Mouse (Mus musculus): ENCODE results near the gene Adora1. TPM values are rescaled to one million over a fixed set of nuclear protein-coding genes. Genes with fewer than 3 reads are reported as not detected.

Adora1 gene
- polyA plus RNA-seq, 1 experiment = 1.2 TPM

DNA sequence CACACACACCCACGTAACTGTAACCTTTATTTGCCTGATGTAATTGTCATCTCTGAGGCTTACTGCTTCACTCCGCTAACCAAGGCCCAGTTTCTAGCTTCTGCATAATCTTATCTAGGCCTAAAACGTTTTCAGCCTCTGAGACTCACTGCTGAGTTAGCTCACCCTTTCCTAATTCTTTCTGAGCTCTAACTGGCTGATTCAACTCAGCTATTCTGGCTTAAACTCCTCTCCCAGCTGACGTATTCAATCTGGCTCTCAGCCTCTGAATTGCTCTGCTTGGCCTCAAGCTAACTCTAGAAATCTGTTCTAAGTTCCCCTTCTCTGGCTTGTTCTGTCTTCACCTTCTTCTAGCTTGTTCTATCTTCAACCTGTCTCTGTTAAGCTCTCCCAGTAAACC, 11.4 kb upstream of the Adora1 start:
- 65% methylated on average over 4 of the region's 4 CpGs for WGBS
- H3K4me1 ChIP-seq (ENCODE audit: control insufficient read depth, insufficient read depth, insufficient read length, low read length) = peaks cover 3% of the 10 kb centered on the region; the same call in 1 of the 2 replicates
- no peaks in the 10 kb centered on the region for H3K36me3 ChIP-seq (ENCODE audit: control insufficient read depth, insufficient read depth, low read length)
- no peak overlapping the region for H3K27ac ChIP-seq (ENCODE audit: insufficient read depth, low read depth, low read length)
- no peak overlapping the region for H3K4me3 ChIP-seq (ENCODE audit: low read depth, low read length)
- no peaks in the 10 kb centered on the region for H3K27me3 ChIP-seq (ENCODE audit: control insufficient read depth, insufficient read depth, low read length)
- TF ChIP-seq POLR2A (IDR thresholded peaks at IDR 0.05; ENCODE audit: low read depth, low read length) (no peak), CTCF (IDR thresholded peaks at IDR 0.05; ENCODE audit: extremely low read depth, insufficient read length, insufficient replicate concordance, low read depth, low read length) (no peak)

DNA sequence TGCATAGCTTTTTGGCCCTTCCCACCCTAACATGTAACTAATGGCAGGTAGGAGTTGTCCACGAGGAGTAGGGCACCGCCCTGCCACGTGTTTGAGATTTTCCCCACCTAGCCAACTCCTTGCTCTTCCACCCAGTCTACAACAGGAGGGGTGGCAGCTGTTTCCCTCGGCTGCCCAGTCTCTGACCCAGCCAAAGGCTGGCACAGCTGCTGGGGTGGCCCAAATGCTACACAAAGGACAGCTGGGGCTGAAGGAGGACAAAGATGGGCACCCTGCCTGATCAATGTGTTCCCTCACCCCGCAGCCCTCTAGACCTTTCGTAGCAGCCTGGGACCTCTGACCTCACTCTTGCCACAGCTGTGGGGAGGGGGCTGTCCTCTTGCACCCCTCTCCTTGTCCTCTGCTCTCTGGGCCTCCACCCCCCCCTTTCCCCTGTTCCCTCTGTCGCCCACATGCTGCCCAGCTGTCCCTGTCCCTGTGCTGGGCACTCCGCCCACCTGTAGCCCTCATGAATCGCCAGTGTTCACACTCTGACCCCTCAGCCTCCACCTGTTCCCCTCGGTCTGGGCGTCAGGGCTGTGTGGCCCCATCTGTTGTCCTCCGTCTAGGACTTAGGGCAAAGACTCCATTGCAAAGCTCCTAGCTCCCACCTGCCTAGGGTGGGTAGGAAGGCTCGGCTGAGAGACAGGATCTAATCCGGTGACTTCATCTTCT, 9.9 kb upstream of the Adora1 start:
- Histone ChIP-seq H3K27me3 (ENCODE audit: control insufficient read depth, insufficient read depth, low read length) (no peaks in the 10 kb centered on the region), H3K27ac (ENCODE audit: insufficient read depth, low read depth, low read length) (no peak overlapping the region), H3K4me3 (ENCODE audit: low read depth, low read length) (no peak overlapping the region), H3K4me1 (ENCODE audit: control insufficient read depth, insufficient read depth, insufficient read length, low read length) (peaks cover 3% of the 10 kb centered on the region; the same call in 1 of the 2 replicates), H3K36me3 (ENCODE audit: control insufficient read depth, insufficient read depth, low read length) (no peaks in the 10 kb centered on the region)
- 70% methylated on average over 13 of the region's 14 CpGs for WGBS
- no peak for TF ChIP-seq POLR2A (IDR thresholded peaks at IDR 0.05; ENCODE audit: low read depth, low read length)
- no peak for TF ChIP-seq CTCF (IDR thresholded peaks at IDR 0.05; ENCODE audit: extremely low read depth, insufficient read length, insufficient replicate concordance, low read depth, low read length)

DNA sequence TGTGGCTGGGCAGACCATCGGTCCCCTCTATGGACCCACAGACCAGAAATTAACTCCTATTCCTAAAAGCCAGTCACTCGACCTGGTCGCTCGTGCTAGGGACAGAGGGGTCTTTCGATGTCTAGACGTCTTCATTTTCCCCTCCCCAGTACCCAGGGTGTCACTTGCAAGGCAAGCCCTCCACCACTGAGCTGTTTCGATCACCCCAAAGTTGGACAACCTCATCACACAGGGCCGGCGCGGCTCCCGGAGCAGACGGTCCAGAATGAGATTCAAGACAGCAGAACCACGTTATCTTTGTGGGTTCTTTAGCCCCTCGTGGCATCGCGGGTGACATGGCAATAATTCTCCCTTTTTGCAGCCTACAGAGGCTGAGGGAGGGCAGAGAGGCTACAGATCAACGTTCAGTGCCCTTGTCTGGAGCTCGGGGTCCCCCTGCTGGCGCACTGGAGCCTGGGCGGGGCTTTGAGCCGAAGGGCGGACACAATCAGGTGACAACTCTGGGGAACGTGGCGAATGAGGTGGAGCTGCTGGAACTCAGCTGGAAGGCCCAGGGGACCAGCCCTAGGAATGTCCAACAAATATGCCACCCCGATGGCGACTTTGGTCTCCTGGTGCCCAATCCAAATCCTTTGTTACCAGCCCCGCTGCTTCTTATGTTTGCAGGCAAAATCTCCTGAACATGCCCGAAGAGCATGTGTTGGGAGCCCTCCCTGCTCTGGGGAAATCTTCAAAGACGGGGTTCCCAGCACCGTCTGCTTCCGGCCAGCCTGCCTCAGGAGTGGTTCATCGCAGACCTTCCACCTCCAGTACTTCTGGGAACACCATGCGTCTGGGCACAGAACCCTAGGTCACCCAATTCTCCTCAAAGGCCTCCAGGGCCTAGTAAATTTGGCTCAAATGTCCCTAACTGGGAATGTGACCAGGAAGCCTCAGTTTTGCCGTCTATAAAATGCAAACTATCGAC, 9.0 kb upstream of the Adora1 start:
- Histone ChIP-seq H3K27me3 (ENCODE audit: control insufficient read depth, insufficient read depth, low read length) (no peaks in the 10 kb centered on the region), H3K4me1 (ENCODE audit: control insufficient read depth, insufficient read depth, insufficient read length, low read length) (peaks cover 3% of the 10 kb centered on the region; the same call in 1 of the 2 replicates), H3K27ac (ENCODE audit: insufficient read depth, low read depth, low read length) (no peak overlapping the region), H3K4me3 (ENCODE audit: low read depth, low read length) (no peak overlapping the region), H3K36me3 (ENCODE audit: control insufficient read depth, insufficient read depth, low read length) (no peaks in the 10 kb centered on the region)
- TF ChIP-seq POLR2A (IDR thresholded peaks at IDR 0.05; ENCODE audit: low read depth, low read length) (no peak), CTCF (IDR thresholded peaks at IDR 0.05; ENCODE audit: extremely low read depth, insufficient read length, insufficient replicate concordance, low read depth, low read length) (peak; percentile 97)
- 30% methylated on average over 35 of the region's 35 CpGs for WGBS

DNA sequence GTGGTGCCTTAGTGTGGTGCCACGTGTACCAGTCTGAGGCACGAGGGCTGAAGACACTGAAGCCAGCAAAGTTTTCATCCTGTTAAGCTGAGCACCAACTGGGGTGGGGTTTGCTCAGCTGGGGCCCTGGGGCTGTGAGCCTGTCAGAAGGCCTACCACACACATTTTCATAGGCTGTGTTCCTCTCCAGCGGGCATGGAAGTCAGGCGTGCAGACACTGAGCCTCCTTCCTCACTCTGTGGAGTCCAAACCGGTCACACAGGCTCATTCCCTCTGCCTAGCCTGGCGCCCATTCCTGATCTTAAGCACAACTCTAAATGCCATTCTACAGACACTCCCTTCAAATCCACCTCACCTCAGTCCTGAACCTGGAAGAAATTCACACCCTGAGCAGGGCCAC, 8.3 kb upstream of the Adora1 start:
- WGBS = 66% methylated on average over 6 of the region's 6 CpGs
- Histone ChIP-seq H3K4me3 (ENCODE audit: low read depth, low read length) (no peak overlapping the region), H3K36me3 (ENCODE audit: control insufficient read depth, insufficient read depth, low read length) (no peaks in the 10 kb centered on the region), H3K4me1 (ENCODE audit: control insufficient read depth, insufficient read depth, insufficient read length, low read length) (peaks cover 3% of the 10 kb centered on the region; the same call in 1 of the 2 replicates), H3K27me3 (ENCODE audit: control insufficient read depth, insufficient read depth, low read length) (no peaks in the 10 kb centered on the region), H3K27ac (ENCODE audit: insufficient read depth, low read depth, low read length) (no peak overlapping the region)
- TF ChIP-seq POLR2A (IDR thresholded peaks at IDR 0.05; ENCODE audit: low read depth, low read length) (no peak), CTCF (IDR thresholded peaks at IDR 0.05; ENCODE audit: extremely low read depth, insufficient read length, insufficient replicate concordance, low read depth, low read length) (no peak)

DNA sequence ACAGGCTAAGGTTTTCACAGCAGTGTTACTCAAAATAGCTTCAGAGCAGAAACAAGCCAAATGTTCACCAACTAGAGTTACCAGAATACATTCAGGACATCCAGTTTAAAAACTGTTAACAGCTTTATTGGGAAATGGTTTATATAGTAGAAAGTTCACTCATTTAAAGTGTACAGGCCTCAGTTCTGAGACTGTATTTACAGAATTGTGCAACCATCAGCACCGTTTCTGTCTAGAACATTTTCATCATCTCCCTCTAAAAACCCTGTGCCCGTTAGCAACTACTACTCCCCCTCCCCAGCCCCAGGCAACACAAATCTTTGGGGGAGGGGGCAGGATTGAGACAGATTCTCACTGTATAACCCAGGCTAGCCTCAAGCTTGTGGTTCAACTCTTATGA, 7.1 kb upstream of the Adora1 start:
- Histone ChIP-seq H3K4me3 (ENCODE audit: low read depth, low read length) (no peak overlapping the region), H3K27ac (ENCODE audit: insufficient read depth, low read depth, low read length) (no peak overlapping the region), H3K27me3 (ENCODE audit: control insufficient read depth, insufficient read depth, low read length) (no peaks in the 10 kb centered on the region), H3K4me1 (ENCODE audit: control insufficient read depth, insufficient read depth, insufficient read length, low read length) (peaks cover 6% of the 10 kb centered on the region; the same call in 1 of the 2 replicates), H3K36me3 (ENCODE audit: control insufficient read depth, insufficient read depth, low read length) (no peaks in the 10 kb centered on the region)
- TF ChIP-seq POLR2A (IDR thresholded peaks at IDR 0.05; ENCODE audit: low read depth, low read length) = no peak
- no peak for TF ChIP-seq CTCF (IDR thresholded peaks at IDR 0.05; ENCODE audit: extremely low read depth, insufficient read length, insufficient replicate concordance, low read depth, low read length)
- 83% methylated on average over 2 of the region's 2 CpGs for whole genome bisulfite sequencing

DNA sequence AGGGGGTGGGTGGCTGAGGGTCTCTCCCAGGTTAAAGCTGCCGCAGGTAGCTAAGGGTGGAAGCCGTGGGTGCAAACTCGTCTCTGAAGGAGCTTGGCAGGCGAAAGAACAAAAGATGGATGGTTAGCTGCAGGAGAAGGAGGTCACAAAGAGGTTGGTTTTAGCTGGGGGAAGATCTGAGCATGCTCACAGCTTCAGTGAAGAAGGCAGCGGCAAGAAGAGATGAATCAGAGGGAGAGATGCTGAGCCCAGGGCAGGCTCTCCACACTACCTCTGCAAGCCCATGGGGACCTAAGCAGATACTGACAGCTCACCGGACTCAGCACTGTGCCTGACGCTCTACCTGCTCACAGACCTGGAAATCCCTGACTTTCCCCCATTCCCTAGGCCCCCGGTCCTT, 6.1 kb upstream of the Adora1 start:
- Histone ChIP-seq H3K36me3 (ENCODE audit: control insufficient read depth, insufficient read depth, low read length) (no peaks in the 10 kb centered on the region), H3K4me3 (ENCODE audit: low read depth, low read length) (no peak overlapping the region), H3K4me1 (ENCODE audit: control insufficient read depth, insufficient read depth, insufficient read length, low read length) (peaks cover 12% of the 10 kb centered on the region; the same call in 1 of the 2 replicates), H3K27me3 (ENCODE audit: control insufficient read depth, insufficient read depth, low read length) (no peaks in the 10 kb centered on the region), H3K27ac (ENCODE audit: insufficient read depth, low read depth, low read length) (no peak overlapping the region)
- 88% methylated on average over 8 of the region's 8 CpGs for WGBS
- TF ChIP-seq POLR2A (IDR thresholded peaks at IDR 0.05; ENCODE audit: low read depth, low read length) (no peak), CTCF (IDR thresholded peaks at IDR 0.05; ENCODE audit: extremely low read depth, insufficient read length, insufficient replicate concordance, low read depth, low read length) (no peak)

DNA sequence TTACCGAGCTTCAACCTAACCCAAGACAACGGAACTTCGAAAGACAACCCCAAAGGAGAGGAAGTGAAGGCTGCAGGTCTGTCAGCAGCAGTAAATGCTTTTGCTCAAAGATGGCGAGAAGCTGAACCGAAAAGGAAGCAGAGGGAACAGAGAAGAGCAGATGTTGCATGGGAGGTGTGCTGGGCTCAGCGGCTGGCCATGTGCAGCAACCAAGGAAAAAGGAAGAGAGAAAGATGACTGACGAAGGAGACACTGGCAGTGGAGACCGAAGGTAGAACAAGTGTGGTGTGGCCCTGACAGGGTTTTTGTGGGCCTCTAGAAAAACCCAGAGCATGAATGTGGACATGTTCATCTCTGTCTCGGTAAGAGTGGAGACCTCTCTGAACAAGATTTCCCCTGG, 5.5 kb upstream of the Adora1 start:
- no peak for TF ChIP-seq POLR2A (IDR thresholded peaks at IDR 0.05; ENCODE audit: low read depth, low read length)
- Histone ChIP-seq H3K27me3 (ENCODE audit: control insufficient read depth, insufficient read depth, low read length) (no peaks in the 10 kb centered on the region), H3K4me3 (ENCODE audit: low read depth, low read length) (no peak overlapping the region), H3K4me1 (ENCODE audit: control insufficient read depth, insufficient read depth, insufficient read length, low read length) (peaks cover 12% of the 10 kb centered on the region; the same call in 1 of the 2 replicates), H3K27ac (ENCODE audit: insufficient read depth, low read depth, low read length) (no peak overlapping the region), H3K36me3 (ENCODE audit: control insufficient read depth, insufficient read depth, low read length) (no peaks in the 10 kb centered on the region)
- WGBS = 84% methylated on average over 9 of the region's 9 CpGs

All from small intestine, adult 2 months (tissue).